Mouse (Mus musculus): Measurements from ENCODE around the gene Ldlrad2.

DNA sequence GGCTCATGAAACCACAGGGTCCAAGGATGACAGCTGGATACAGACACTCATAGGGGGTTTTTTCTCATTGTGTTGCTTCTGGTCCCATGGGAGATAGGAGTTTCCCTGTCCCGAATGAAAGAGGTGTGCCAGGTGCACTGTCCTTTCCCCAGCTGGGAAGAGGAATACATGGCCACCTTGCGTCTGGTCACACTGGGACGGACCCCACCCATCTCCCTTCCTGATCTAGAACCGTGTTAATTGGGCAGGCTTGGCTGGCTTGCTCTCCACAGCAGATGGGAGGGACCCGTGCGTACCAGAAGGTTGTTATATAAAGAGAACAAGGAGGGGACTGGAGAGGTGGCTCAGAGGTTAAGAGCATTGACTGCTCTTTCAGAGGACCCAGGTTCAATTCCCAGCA lies 46.5 kb downstream of the Ldlrad2 start:
- TF ChIP-seq GATA1 (IDR thresholded peaks at IDR 0.05; ENCODE audit: low read length), result no peak
- no peak for TF ChIP-seq TAL1 (IDR thresholded peaks at IDR 0.05; ENCODE audit: low read length)
